Mouse (Mus musculus) liver, adult 2 months (tissue): ENCODE measurements around the gene Nepn.

Experiments used
- CTCF ChIP-seq: fragments of 200-500 bp; IDR thresholded peaks from 2 replicates; pipeline ENCODE4 v1.5.1; 2011; ENCODE audit warnings: low read depth, low read length, control low read depth
- POLR2A ChIP-seq: fragments of 200-500 bp; IDR thresholded peaks from 2 replicates; pipeline ENCODE4 v1.6.1; 2011; ENCODE audit warnings: low read length, control low read depth; ENCODE audit not compliant: insufficient read depth; ENCODE audit errors: extremely low read depth

- TF ChIP-seq POLR2A = no peak
- TF ChIP-seq CTCF = no peak
Measured at GRCm38 (mm10) chr10:52377813-52378212, 11.0 kb upstream of the Nepn start.
